9 mouse cellular contexts compared by ENCODE assay signal in genomic region chr3:127225167-127225798, GRCm38 (mm10).
DNase-seq lines count a peak whose midpoint lies in the region; ATAC-seq lines count a peak whose summit lies in the region.
"Had no signal": no experiment of that assay in that cellular context is flagged by ENCODE, and none has a peak within 500 bp of the region (broad histone marks: within the 10 kb centered on the region; RNA-seq: fewer than 3 reads in every experiment).

No protein-coding gene starts in this region.

- H3K4me3 ChIP-seq in heart, embryonic 14.5 days (ENCODE audit: control insufficient read depth in 1 of 2, insufficient read depth in 1 of 2, low read depth in 1 of 2, low read length in 2 of 2): peak overlapping the region; percentile 35 to 39
- H3K4me3 ChIP-seq in forebrain, embryonic 14.5 days (ENCODE audit: low read depth, low read length): peak overlapping the region; percentile 43

- H3K4me2 ChIP-seq in heart, embryonic 14.5 days (ENCODE audit: low read length): peak overlapping the region; percentile 88
- H3K4me2 ChIP-seq in forebrain, embryonic 14.5 days (ENCODE audit: low read length): peak overlapping the region; percentile 57

- no peak overlapping the region for H3K27ac ChIP-seq in heart, embryonic 14.5 days (replicated peaks in 1 of 2; ENCODE audit: control insufficient read depth in 1 of 2, insufficient read depth in 1 of 2, low read depth in 2 of 2, low read length in 2 of 2)
- peak overlapping the region; percentile 86 for H3K27ac ChIP-seq in forebrain, embryonic 14.5 days (ENCODE audit: low read depth, low read length)

- H3K9ac ChIP-seq in heart, embryonic 14.5 days (ENCODE audit: low read length): 0 out of 2 replicates have a peak overlapping the region, but pooled peaks have one; percentile 21
- peak overlapping the region; percentile 66 for H3K9ac ChIP-seq in forebrain, embryonic 14.5 days (ENCODE audit: low read length)

- no peaks in the 10 kb centered on the region for H3K27me3 ChIP-seq in heart, embryonic 14.5 days (ENCODE audit: control insufficient read depth, insufficient read depth, low read length)
- H3K27me3 ChIP-seq in forebrain, embryonic 14.5 days (replicated peaks; ENCODE audit: control insufficient read depth, insufficient read depth, low read length): no peaks in the 10 kb centered on the region

- no peaks in the 10 kb centered on the region for H3K9me3 ChIP-seq in heart, embryonic 14.5 days (ENCODE audit: control insufficient read depth, low read length)
- no peaks in the 10 kb centered on the region for H3K9me3 ChIP-seq in forebrain, embryonic 14.5 days (replicated peaks; ENCODE audit: control insufficient read depth, low read length)
- H3K9me3 ChIP-seq: G1E had no signal

- peaks cover 2 to 10% of the 10 kb centered on the region in 2 experiments; a peak in 3 of 4 replicates for H3K4me1 ChIP-seq in heart, embryonic 14.5 days (ENCODE audit: control insufficient read depth in 2 of 2, insufficient read depth in 2 of 2, low read length in 2 of 2)
- peaks cover 11% of the 10 kb centered on the region for H3K4me1 ChIP-seq in forebrain, embryonic 14.5 days (ENCODE audit: control insufficient read depth, insufficient read depth, low read length)

- 17% methylated on average over 16 of the region's 16 CpGs for WGBS in heart, embryonic 14.5 days
- 4% methylated on average over 16 of the region's 16 CpGs for whole genome bisulfite sequencing in forebrain, embryonic 14.5 days

- DNase-seq in heart, adult 8-10 months (ENCODE audit: low spot score): no peak
- DNase-seq in ZHBTc4 (ENCODE audit: low read depth, low spot score): peak; percentile 13
- peak; percentile 57 for DNase-seq in forebrain, embryonic 14.5 days (ENCODE audit: low spot score)
- DNase-seq in mesoderm, embryonic 11.5 days (ENCODE audit: low read depth, low spot score): peak; percentile 22
- DNase-seq in spleen, postnatal 14 days (ENCODE audit: low spot score in 2 of 2): no peak
- no peak for DNase-seq in testis, postnatal 10 days (ENCODE audit: low spot score)

- ATAC-seq in heart, embryonic 14.5 days (ENCODE audit: insufficient number of reproducible peaks, insufficient read depth, low FRiP score, low read depth): no peak
- ATAC-seq in forebrain, embryonic 14.5 days: peak; percentile 69
- ATAC-seq in granulocyte monocyte progenitor cell, adult 5-6 weeks (replicated peaks; ENCODE audit: poor library complexity, severe bottlenecking): no peak

- H3K36me3 ChIP-seq in heart, embryonic 14.5 days (ENCODE audit: control insufficient read depth, insufficient read depth, low read length): no peaks in the 10 kb centered on the region
- no peaks in the 10 kb centered on the region for H3K36me3 ChIP-seq in forebrain, embryonic 14.5 days (ENCODE audit: control insufficient read depth, insufficient read depth, low read length)

Comparison
In these comparisons a context has a peak if more than half of its experiments do, and no peak if none do; other contexts are left out.
1. DNase-seq: peak in ZHBTc4 (single experiment), forebrain, embryonic 14.5 days (single experiment) and mesoderm, embryonic 11.5 days (single experiment); none in heart, adult 8-10 months (single experiment), spleen, postnatal 14 days (0 of 2) and testis, postnatal 10 days (single experiment).